Mouse (Mus musculus): ENCODE results near the gene Gbf1. TPM values are rescaled to one million over a fixed set of nuclear protein-coding genes. Genes with fewer than 3 reads are reported as not detected.

Gene Gbf1
- total and polyA plus RNA-seq, 3 experiments = 23.7 to 400 (median 54.1) TPM

DNA sequence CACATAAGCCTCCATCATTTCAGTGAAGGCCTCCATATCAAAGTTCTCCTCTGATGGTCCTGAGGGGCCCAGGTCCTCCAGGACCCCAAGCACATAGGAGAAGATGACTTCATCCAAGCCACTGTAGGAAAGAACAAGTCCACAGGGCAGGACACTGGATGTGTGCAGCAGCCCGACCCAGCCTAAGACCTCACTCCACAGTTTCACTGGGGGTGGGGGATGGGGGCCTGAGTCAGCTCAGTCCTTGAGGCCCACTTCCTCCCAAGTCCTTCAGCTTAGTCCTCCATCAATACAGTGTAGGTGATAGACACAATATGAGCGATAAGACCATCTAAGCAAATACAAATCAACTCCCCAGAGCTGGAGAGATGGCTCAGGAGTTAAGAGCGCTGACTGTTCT, 179.6 kb downstream of the Gbf1 start:
- Histone ChIP-seq H3K4me1 (ENCODE audit: control insufficient read depth in 1 of 2, insufficient read depth in 2 of 2, low read length in 2 of 2) (peaks cover 0 to 12% of the 10 kb centered on the region in 2 experiments; a peak in 2 of 4 replicates), H3K4me3 (ENCODE audit: control insufficient read depth in 1 of 2, insufficient read depth in 1 of 2, low read depth in 2 of 2, low read length in 2 of 2) (no peak overlapping the region), H3K36me3 (ENCODE audit: control insufficient read depth in 1 of 2, insufficient read depth in 2 of 2, low read length in 2 of 2) (peaks cover 0 to 5% of the 10 kb centered on the region in 2 experiments; a peak in 2 of 4 replicates), H3K9ac (ENCODE audit: control insufficient read depth, low read depth, low read length, poor library complexity, severe bottlenecking) (no peak overlapping the region), H3K27ac (ENCODE audit: control insufficient read depth, low read depth, low read length) (no peak overlapping the region), H3K79me2 (ENCODE audit: control insufficient read depth, insufficient read depth, low read length, poor library complexity) (peaks cover 6% of the 10 kb centered on the region), H3K27me3 (ENCODE audit: control insufficient read depth in 1 of 2, insufficient read depth in 2 of 2, low read length in 2 of 2) (no peaks in the 10 kb centered on the region), H3K9me3 (replicated peaks; ENCODE audit: insufficient read depth, low read length) (no peaks in the 10 kb centered on the region)
- TF ChIP-seq TAL1 (IDR thresholded peaks at IDR 0.05; ENCODE audit: low read length) (no peak), ETS1 (IDR thresholded peaks at IDR 0.05; ENCODE audit: low read depth, low read length) (no peak), EP300 (IDR thresholded peaks at IDR 0.05; ENCODE audit: low read depth in 1 of 2, low read length in 2 of 2) (no peak), CHD2 (IDR thresholded peaks at IDR 0.05; ENCODE audit: low read length) (no peak), SMC3 (IDR thresholded peaks at IDR 0.05; ENCODE audit: low read depth, low read length) (no peak), POLR2AphosphoS5 (IDR thresholded peaks at IDR 0.05; ENCODE audit: borderline replicate concordance, low read depth, low read length) (no peak), CHD1 (IDR thresholded peaks at IDR 0.05; ENCODE audit: low read depth, low read length) (no peak), ELF1 (IDR thresholded peaks at IDR 0.05; ENCODE audit: low read depth, low read length) (no peak), USF2 (IDR thresholded peaks at IDR 0.05; ENCODE audit: borderline replicate concordance in 1 of 2, insufficient read depth in 1 of 2, low read depth in 1 of 2, low read length in 2 of 2) (no peak)
- DNase-seq (ENCODE audit: low read depth, low spot score) = no peak

- no peak for TF ChIP-seq MYB (IDR thresholded peaks at IDR 0.05; ENCODE audit: low read depth, low read length)
These were observed 180.5 kb downstream of the Gbf1 start for GRCm38 (mm10) chr19:46332721-46333339.

DNA sequence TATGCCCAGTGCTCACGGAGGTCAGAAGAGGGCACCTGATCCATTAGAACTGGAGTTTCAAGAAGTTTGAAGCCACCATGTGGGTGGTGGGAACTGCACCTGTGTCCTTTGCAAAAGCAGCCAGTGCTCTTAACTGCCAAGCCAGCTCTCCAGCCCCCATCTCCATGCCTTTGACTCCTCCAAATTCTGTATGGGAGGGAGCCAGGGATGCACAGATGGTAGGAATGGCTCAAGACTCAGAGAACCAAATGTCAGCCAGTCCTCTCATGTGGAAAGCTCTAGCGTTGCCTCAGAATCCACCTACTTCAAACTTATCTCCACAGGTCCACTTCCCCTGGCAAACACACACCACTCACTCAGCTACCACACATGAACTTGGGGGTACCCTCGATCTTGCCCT, 181.6 kb downstream of the Gbf1 start:
- Histone ChIP-seq H3K9me3 (replicated peaks; ENCODE audit: insufficient read depth, low read length) (no peaks in the 10 kb centered on the region), H3K79me2 (ENCODE audit: control insufficient read depth, insufficient read depth, low read length, poor library complexity) (peaks cover 18% of the 10 kb centered on the region), H3K27me3 (ENCODE audit: control insufficient read depth in 1 of 2, insufficient read depth in 2 of 2, low read length in 2 of 2) (no peaks in the 10 kb centered on the region), H3K27ac (ENCODE audit: control insufficient read depth, low read depth, low read length) (no peak overlapping the region), H3K36me3 (ENCODE audit: control insufficient read depth in 1 of 2, insufficient read depth in 2 of 2, low read length in 2 of 2) (peaks cover 0 to 9% of the 10 kb centered on the region in 2 experiments; a peak in 2 of 4 replicates), H3K4me3 (ENCODE audit: control insufficient read depth in 1 of 2, insufficient read depth in 1 of 2, low read depth in 2 of 2, low read length in 2 of 2) (no peak overlapping the region), H3K4me1 (ENCODE audit: control insufficient read depth in 1 of 2, insufficient read depth in 2 of 2, low read length in 2 of 2) (peaks cover 6 to 8% of the 10 kb centered on the region in 2 experiments), H3K9ac (ENCODE audit: control insufficient read depth, low read depth, low read length, poor library complexity, severe bottlenecking) (no peak overlapping the region)
- DNase-seq (ENCODE audit: low read depth, low spot score) = no peak
- no peak for TF ChIP-seq GABPA (IDR thresholded peaks at IDR 0.05; ENCODE audit: low read depth, low read length)
- TF ChIP-seq ETS1 (IDR thresholded peaks at IDR 0.05; ENCODE audit: low read depth, low read length) = no peak
- TF ChIP-seq HCFC1 (IDR thresholded peaks at IDR 0.05; ENCODE audit: low read depth, low read length) = no peak
- no peak for TF ChIP-seq MEF2A (IDR thresholded peaks at IDR 0.05; ENCODE audit: extremely low read depth, insufficient replicate concordance, low read depth, low read length, poor library complexity, severe bottlenecking)
- TF ChIP-seq ZMIZ1 (IDR thresholded peaks at IDR 0.05; ENCODE audit: low read depth, low read length) = no peak
- no peak for TF ChIP-seq MAX (IDR thresholded peaks at IDR 0.05; ENCODE audit: low read length)
- TF ChIP-seq CTCF (IDR thresholded peaks at IDR 0.05 in 2 of 3, conservative IDR thresholded peaks at IDR 0.05 in 1 of 3; ENCODE audit: control insufficient read depth in 1 of 3, insufficient read depth in 1 of 3, low read depth in 2 of 3, low read length in 3 of 3, poor library complexity in 1 of 3, severe bottlenecking in 1 of 3) = no peak
- TF ChIP-seq POLR2A (IDR thresholded peaks at IDR 0.05; ENCODE audit: control insufficient read depth in 1 of 2, insufficient read depth in 1 of 2, low read depth in 1 of 2, low read length in 2 of 2, poor library complexity in 1 of 2) = no peak
- no peak for TF ChIP-seq RAD21 (IDR thresholded peaks at IDR 0.05; ENCODE audit: low read depth, low read length)
- no peak for TF ChIP-seq POLR2AphosphoS5 (IDR thresholded peaks at IDR 0.05; ENCODE audit: borderline replicate concordance, low read depth, low read length)
- no peak for TF ChIP-seq ELF1 (IDR thresholded peaks at IDR 0.05; ENCODE audit: low read depth, low read length)
- TF ChIP-seq NELFE (IDR thresholded peaks at IDR 0.05; ENCODE audit: low read depth, low read length) = no peak
- TF ChIP-seq ZC3H11A (IDR thresholded peaks at IDR 0.05; ENCODE audit: low read depth, low read length) = no peak
- no peak for TF ChIP-seq POLR2AphosphoS2 (IDR thresholded peaks at IDR 0.05; ENCODE audit: low read length)
- TF ChIP-seq ZNF384 (IDR thresholded peaks at IDR 0.05; ENCODE audit: low read depth, low read length) = no peak
- TF ChIP-seq ZKSCAN1 (IDR thresholded peaks at IDR 0.05; ENCODE audit: low read depth, low read length) = no peak
- no peak for TF ChIP-seq SMC3 (IDR thresholded peaks at IDR 0.05; ENCODE audit: low read depth, low read length)
- no peak for TF ChIP-seq TBP (IDR thresholded peaks at IDR 0.05; ENCODE audit: low read depth, low read length)
- no peak for TF ChIP-seq MXI1 (IDR thresholded peaks at IDR 0.05; ENCODE audit: low read depth, low read length)

More at GRCm38 (mm10) chr19:46332721-46333339, 180.5 kb downstream of the Gbf1 start:
- Histone ChIP-seq H3K27ac (ENCODE audit: control insufficient read depth, low read depth, low read length) (no peak overlapping the region), H3K79me2 (ENCODE audit: control insufficient read depth, insufficient read depth, low read length, poor library complexity) (peaks cover 14% of the 10 kb centered on the region), H3K4me3 (ENCODE audit: control insufficient read depth in 1 of 2, insufficient read depth in 1 of 2, low read depth in 2 of 2, low read length in 2 of 2) (no peak overlapping the region), H3K9ac (ENCODE audit: control insufficient read depth, low read depth, low read length, poor library complexity, severe bottlenecking) (no peak overlapping the region), H3K9me3 (replicated peaks; ENCODE audit: insufficient read depth, low read length) (no peaks in the 10 kb centered on the region), H3K27me3 (ENCODE audit: control insufficient read depth in 1 of 2, insufficient read depth in 2 of 2, low read length in 2 of 2) (no peaks in the 10 kb centered on the region), H3K4me1 (ENCODE audit: control insufficient read depth in 1 of 2, insufficient read depth in 2 of 2, low read length in 2 of 2) (peaks cover 6 to 9% of the 10 kb centered on the region in 2 experiments), H3K36me3 (ENCODE audit: control insufficient read depth in 1 of 2, insufficient read depth in 2 of 2, low read length in 2 of 2) (peaks cover 0 to 9% of the 10 kb centered on the region in 2 experiments; a peak in 2 of 4 replicates)
- no peak for DNase-seq (ENCODE audit: low read depth, low spot score)

All from MEL (cell line).